Mouse (Mus musculus) forebrain, postnatal 0 days (tissue): ENCODE measurements around the gene Adm. TPM values are rescaled to one million over a fixed set of nuclear protein-coding genes. Genes with fewer than 3 reads are reported as not detected.
"Not testable (repeated sequence)": the region's sequence is repeated elsewhere in the genome, so short reads cannot be mapped to it uniquely, and the experiment has no call there.

Source experiments
- ATAC-seq: fragments of 200-750 bp; cut with Nextera tagmentation; 2 replicates; pipeline ENCODE4 v1.8.0; 2017; ENCODE audit warnings: mild to moderate bottlenecking, moderate library complexity
- DNase-seq: peaks from one replicate; pipeline ENCODE4 v3.0.0-alpha.2; 2015
- H3K27ac ChIP-seq: fragments of 300-500 bp; sonication (generic); 2 replicates; pipeline ENCODE4 v1.5.1; 2014; ENCODE audit warnings: low read depth, mild to moderate bottlenecking, antibody characterized with exemption, low read length, moderate library complexity, mixed read lengths
- H3K27me3 ChIP-seq: fragments of 300-500 bp; sonication (generic); 2 replicates; pipeline ENCODE4 v1.6.1; 2014; ENCODE audit warnings: mild to moderate bottlenecking, low read length, mixed read lengths; ENCODE audit not compliant: insufficient read depth
- H3K36me3 ChIP-seq: fragments of 300-500 bp; sonication (generic); 2 replicates; pipeline ENCODE4 v1.6.1; 2014; ENCODE audit warnings: mild to moderate bottlenecking, moderate library complexity; ENCODE audit not compliant: insufficient read depth
- H3K4me1 ChIP-seq: fragments of 300-500 bp; sonication (generic); 2 replicates; pipeline ENCODE4 v1.6.1; 2014; ENCODE audit warnings: antibody characterized with exemption; ENCODE audit not compliant: insufficient read depth
- H3K4me2 ChIP-seq: fragments of 300-500 bp; sonication (generic); 2 replicates; pipeline ENCODE4 v1.6.1; 2014; ENCODE audit warnings: low read depth, mild to moderate bottlenecking, moderate library complexity
- H3K4me3 ChIP-seq: fragments of 300-500 bp; sonication (generic); 2 replicates; pipeline ENCODE4 v1.5.1; 2014; ENCODE audit warnings: low read depth, low read length, mixed read lengths
- H3K9ac ChIP-seq: fragments of 300-500 bp; sonication (generic); 2 replicates; pipeline ENCODE4 v1.6.1; 2014; ENCODE audit warnings: mild to moderate bottlenecking
- H3K9me3 ChIP-seq: fragments of 300-500 bp; sonication (generic); 2 replicates; pipeline ENCODE4 v1.6.1; 2016; ENCODE audit warnings: low read length
- CTCF ChIP-seq: sonication (generic); IDR thresholded peaks from 2 replicates; pipeline ENCODE4 v1.5.1; 2016; ENCODE audit warnings: antibody characterized with exemption, control low read depth, low read depth
- WGBS: fragments of 180-500 bp; shearing (Covaris S2); extraction: QIAGEN DNeasy Blood & Tissue Kit; methylation state at CpG from one replicate; pipeline ENCODE4 v1.1.7; 2014; 5-methylcytosine and 5-hydroxymethylcytosine counted together
- polyA plus RNA-seq: library from polyadenylated mRNA; unstranded; fragments of >200 nt; fragmentation: Nextera tagmentation; extraction: Ambion mirVana; gene quantifications from 2 replicates; pipeline ENCODE4 v1.2.1, GENCODE M21; 2015
- total RNA-seq: library from RNA; depleted of rRNA; stranded (reverse); fragments of >200 nt; gene quantifications from 2 replicates; pipeline ENCODE4 v1.2.3, GENCODE M21; 2014; rRNA removed

The Adm gene
- 1.9 and 2.0 TPM in 2 replicates for total RNA-seq
- 1.3 and 2.1 TPM in 2 replicates for polyA plus RNA-seq

GRCm38 (mm10) chr7:110627486-110628272 is at the start of gene Adm:
Gene Adm, plus strand, starts transcription at chr7:110627661.
- Histone ChIP-seq H3K4me3 (peak within 1 kb of the TSS; percentile 39), H3K36me3 (no peaks in the 10 kb centered on the region), H3K4me2 (peak within 1 kb of the TSS; percentile 81), H3K27ac (no peak within 1 kb of the TSS), H3K27me3 (peaks cover 42% of the 10 kb centered on the region), H3K9me3 (no peaks in the 10 kb centered on the region), H3K9ac (peak within 1 kb of the TSS; percentile 39; the same call in 1 of the 2 replicates), H3K4me1 (peaks cover 18% of the 10 kb centered on the region; the same call in 1 of the 2 replicates)
- ATAC-seq (0 out of 2 replicates have a peak, but pooled peaks have one; percentile 17), DNase-seq (peak; percentile 54)
- no peak; the same call in 1 of the 2 replicates for TF ChIP-seq CTCF
- under 1% methylated on average over 30 of the region's 30 CpGs for WGBS

GRCm38 (mm10) chr7:110583705-110584104 is 43.8 kb upstream of the Adm start:
- no peaks in the 10 kb centered on the region for H3K27me3 ChIP-seq
- no peak overlapping the region for H3K9ac ChIP-seq
- H3K9me3 ChIP-seq: no peaks in the 10 kb centered on the region
- H3K27ac ChIP-seq: no peak overlapping the region
- H3K4me3 ChIP-seq: no peak overlapping the region
- no peaks in the 10 kb centered on the region for H3K4me1 ChIP-seq
- WGBS: 92% methylated on average over 3 of the region's 3 CpGs
- ATAC-seq (no peak), DNase-seq (no peak)
- TF ChIP-seq CTCF: no peak
- peaks cover 4% of the 10 kb centered on the region; the same call in 1 of the 2 replicates for H3K36me3 ChIP-seq
- H3K4me2 ChIP-seq: no peak overlapping the region

DNA sequence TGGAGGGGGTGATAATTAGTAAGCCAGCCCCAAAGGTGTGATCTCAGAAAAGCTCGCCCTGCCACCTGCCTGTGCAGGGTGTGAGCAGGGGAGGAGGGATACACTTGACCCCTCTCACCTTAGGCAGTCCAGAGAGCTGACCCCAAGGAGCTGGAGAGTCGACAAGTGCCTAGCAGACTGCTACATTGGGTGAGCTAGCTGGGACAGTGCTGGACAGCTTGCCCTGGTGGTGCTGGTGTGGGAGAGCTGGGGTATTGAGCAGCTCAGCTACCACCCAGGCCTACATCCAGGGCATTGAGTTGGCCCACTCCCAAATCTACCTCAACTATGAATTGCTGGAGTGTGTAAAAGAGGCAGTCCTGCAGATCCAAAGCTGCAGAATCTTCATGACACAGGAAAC is 43.3 kb upstream of the Adm start:
- no peak overlapping the region for H3K4me2 ChIP-seq
- H3K27me3 ChIP-seq: no peaks in the 10 kb centered on the region
- TF ChIP-seq CTCF: no peak
- ATAC-seq: no peak
- no peak overlapping the region for H3K27ac ChIP-seq
- H3K4me3 ChIP-seq: no peak overlapping the region
- no peak for DNase-seq
- WGBS: 87% methylated on average over 2 of the region's 2 CpGs
- H3K4me1 ChIP-seq: no peaks in the 10 kb centered on the region
- H3K36me3 ChIP-seq: peaks cover 4% of the 10 kb centered on the region; the same call in 1 of the 2 replicates
- no peak overlapping the region for H3K9ac ChIP-seq
- no peaks in the 10 kb centered on the region for H3K9me3 ChIP-seq

DNA sequence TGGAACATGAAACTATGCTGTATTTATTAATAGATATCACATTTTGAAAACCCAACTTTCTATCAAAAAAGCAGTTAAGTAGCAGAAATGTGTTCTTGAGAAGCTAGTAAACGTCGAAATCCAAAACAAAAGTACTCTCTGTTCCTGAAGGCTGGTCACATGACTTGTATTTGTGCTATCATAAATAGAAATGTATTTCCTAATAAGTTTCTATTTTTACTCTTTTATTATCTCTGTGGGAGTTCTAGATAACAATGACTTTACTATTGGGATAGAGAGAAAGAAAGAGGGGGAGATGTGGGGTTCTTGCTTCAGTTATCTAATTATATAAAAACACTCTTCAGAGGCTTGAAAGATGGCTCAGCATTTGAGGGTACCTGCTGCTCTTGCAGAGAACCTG is 42.2 kb upstream of the Adm start:
- H3K4me3 ChIP-seq: no peak overlapping the region
- H3K9me3 ChIP-seq: no peaks in the 10 kb centered on the region
- H3K9ac ChIP-seq: no peak overlapping the region
- no peaks in the 10 kb centered on the region for H3K27me3 ChIP-seq
- DNase-seq (no peak), ATAC-seq (no peak)
- peaks cover 4% of the 10 kb centered on the region; the same call in 1 of the 2 replicates for H3K36me3 ChIP-seq
- no peak overlapping the region for H3K27ac ChIP-seq
- no peak overlapping the region for H3K4me2 ChIP-seq
- 67% methylated on average over 2 of the region's 2 CpGs for WGBS
- H3K4me1 ChIP-seq: no peaks in the 10 kb centered on the region
- TF ChIP-seq CTCF: no peak

DNA sequence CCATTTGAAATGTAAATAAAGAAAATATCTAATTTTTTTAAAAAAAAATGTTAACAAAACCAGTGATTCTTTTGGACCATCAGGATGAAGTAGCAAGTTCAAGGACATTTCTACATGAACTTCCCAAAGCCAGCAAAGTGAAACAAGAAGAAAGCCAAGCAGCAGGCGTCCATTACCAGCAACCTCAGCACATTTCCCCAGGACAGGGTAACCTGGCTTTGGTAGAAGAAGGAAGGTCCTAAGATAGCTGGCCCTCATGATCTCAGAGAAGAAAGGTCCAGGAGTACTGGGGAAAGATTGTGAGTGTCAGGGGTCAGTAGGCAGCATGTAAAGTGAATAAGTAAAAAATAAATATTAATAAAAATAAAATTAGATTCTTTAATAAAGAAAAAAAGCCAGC is 39.7 kb upstream of the Adm start:
- Histone ChIP-seq H3K4me2 (no peak overlapping the region), H3K9ac (no peak overlapping the region), H3K27me3 (no peaks in the 10 kb centered on the region), H3K9me3 (no peaks in the 10 kb centered on the region), H3K4me1 (no peaks in the 10 kb centered on the region), H3K4me3 (no peak overlapping the region), H3K27ac (no peak overlapping the region), H3K36me3 (peaks cover 4% of the 10 kb centered on the region; the same call in 1 of the 2 replicates)
- no peak for TF ChIP-seq CTCF
- 97% methylated on average over 1 of the region's 1 CpGs for WGBS
- no peak for ATAC-seq
- DNase-seq: no peak

GRCm38 (mm10) chr7:110593991-110594390 is 33.5 kb upstream of the Adm start:
- H3K36me3 ChIP-seq, DNase-seq, H3K4me3 ChIP-seq, H3K9me3 ChIP-seq, H3K27ac ChIP-seq, H3K9ac ChIP-seq, ATAC-seq, H3K4me1 ChIP-seq, H3K27me3 ChIP-seq, H3K4me2 ChIP-seq: not testable (repeated sequence)
- WGBS: 93% methylated on average over 3 of the region's 3 CpGs

- no peak overlapping the region for H3K9ac ChIP-seq
- 74% methylated on average over 1 of the region's 1 CpGs for WGBS
These were observed 30.3 kb upstream of the Adm start for GRCm38 (mm10) chr7:110597141-110597540.

More at GRCm38 (mm10) chr7:110597141-110597540, 30.3 kb upstream of the Adm start:
- no peak overlapping the region for H3K4me2 ChIP-seq
- no peak overlapping the region for H3K4me3 ChIP-seq
- no peak for TF ChIP-seq CTCF
- no peak for DNase-seq
- H3K27ac ChIP-seq: no peak overlapping the region
- no peaks in the 10 kb centered on the region for H3K27me3 ChIP-seq
- ATAC-seq: no peak
- H3K36me3 ChIP-seq: 0 out of 2 replicates have a peak, but pooled peaks cover 3% of the 10 kb centered on the region
- no peaks in the 10 kb centered on the region for H3K9me3 ChIP-seq
- H3K4me1 ChIP-seq: no peaks in the 10 kb centered on the region
